Mouse (Mus musculus) gastrocnemius, postnatal 4 days (tissue): ENCODE data around the gene Samm50. TPM values are rescaled to one million over a fixed set of nuclear protein-coding genes. Genes with fewer than 3 reads are reported as not detected.

Source experiments
- DNase-seq, 2 experiments: peaks; one replicate each; pipeline ENCODE4 v3.0.0; 2021 to 2022; ENCODE audit warnings: low spot score in 2 of 2, mixed read lengths in 2 of 2
- total RNA-seq, 2 experiments: library from RNA; stranded (reverse); gene quantifications; 2 replicates each; pipeline ENCODE4 v1.2.3; 2021

Samm50 gene
- total RNA-seq, 2 experiments from 2014 or later = 160 to 165 TPM

DNA sequence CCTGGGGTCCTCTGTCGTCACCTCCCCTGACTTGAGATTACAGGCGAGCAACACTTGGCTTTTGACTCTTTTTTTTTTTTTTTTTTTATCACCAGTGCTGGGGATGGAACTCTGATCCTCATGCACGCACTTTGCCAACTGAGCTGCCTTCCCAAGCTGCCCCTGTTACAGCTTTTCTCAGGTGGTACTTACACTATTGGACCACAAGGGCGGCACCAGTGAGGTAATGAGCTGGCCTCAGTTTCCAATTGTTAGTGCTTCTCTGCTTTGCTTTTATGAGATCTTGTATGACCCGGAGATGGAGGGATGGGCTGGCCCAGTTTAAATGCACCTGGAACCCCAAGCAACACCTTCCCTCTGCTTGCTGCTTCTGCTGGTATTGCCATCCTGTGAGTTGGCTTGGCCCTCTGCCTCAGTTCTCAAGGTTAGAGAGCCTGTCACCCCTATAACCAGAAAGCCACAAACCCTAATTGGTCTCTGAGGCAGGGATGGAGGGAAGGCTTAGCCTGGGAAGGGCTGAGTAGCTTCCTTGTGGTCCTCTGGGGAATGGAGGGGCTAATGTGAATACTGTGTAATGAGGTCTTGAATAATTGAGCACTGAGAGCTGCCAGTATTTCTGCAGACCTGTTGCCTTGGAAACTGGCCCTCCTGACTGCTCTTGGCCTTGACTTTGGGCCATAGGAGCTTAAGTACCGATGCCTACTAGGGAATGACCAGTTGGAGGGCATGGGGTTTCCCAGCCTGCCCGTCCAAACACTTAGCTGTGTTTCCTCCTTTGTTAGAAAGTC is 42.9 kb downstream of the Samm50 start:
- no peak for DNase-seq

DNA sequence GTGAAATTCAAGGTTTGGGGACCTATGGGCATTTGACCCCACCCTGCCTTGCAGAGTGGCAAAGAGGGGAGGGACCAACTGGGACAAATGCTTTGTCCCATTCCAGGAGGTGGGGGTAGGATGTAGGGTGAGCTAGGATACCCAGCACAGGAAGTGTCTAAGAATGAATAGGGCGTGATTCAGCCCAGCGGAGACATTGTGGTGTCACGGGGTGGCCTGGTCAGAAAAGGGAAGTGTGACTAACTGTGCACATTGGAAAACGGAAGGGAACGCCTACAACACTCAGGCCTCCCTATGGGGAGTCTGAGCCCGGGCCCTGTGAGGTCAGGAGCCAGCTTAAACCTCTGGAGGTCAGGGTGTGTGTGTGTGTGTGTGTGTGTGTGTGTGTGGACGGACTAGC is 43.6 kb downstream of the Samm50 start:
- DNase-seq = no peak

DNA sequence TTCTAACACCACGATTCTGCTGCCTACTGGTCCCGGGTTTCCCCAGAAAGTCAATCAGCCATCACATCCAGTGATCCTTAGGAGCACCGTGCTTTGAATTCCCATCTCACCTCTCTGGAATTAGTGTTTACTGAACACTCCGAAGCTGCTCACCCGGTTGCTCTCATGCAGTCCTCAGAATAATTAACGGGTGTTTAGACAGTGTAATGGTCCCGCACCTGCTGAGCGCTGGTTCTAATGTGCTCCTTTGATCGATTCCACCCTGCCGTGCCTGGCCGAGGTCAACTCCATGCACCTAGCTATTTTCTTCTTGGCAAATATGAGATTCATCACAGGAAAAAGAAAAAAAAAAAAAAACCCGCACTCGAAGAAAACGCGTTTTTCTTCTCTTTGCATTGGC is 46.5 kb downstream of the Samm50 start:
- DNase-seq = no peak

DNA sequence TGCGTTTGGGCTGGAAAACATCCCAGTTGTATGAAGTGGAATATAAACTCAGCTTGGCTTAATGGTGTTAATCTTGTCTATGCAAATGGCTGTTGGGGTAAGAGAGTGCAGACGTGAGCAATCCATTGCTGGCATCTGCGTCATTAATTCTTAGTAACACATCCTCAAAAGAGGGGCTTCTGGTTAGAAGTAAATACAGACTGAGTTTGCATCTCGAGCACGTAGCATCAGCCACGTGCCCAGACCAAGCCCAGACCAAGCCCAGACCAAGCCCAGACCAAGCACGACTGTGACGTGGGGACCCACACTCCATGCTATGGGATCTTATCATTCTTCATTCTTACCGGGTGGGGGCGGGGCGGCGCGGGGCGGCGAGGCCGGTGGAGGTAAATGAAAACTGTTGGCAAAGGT is 47.0 kb downstream of the Samm50 start:
- no peak for DNase-seq

DNA sequence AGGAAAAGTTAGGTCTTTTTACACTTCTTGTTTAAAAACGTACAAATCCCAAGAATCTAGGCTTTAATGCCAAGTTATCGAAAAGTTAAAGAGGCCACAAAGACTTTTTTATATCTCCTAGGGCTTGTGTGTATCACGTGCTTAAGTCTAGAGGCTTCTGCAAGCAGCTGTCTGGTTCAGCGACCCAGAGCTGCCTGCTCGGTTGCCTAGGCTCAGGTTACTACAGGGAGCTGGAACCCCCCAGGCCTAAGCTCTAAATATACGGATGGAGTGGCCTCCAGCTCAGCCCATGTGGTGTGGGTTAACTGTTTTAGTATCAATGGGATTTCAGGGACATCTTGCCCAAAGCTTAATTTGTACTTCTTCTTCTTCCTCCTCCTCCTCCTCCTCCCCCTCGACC is 49.5 kb downstream of the Samm50 start:
- no peak for DNase-seq

DNA sequence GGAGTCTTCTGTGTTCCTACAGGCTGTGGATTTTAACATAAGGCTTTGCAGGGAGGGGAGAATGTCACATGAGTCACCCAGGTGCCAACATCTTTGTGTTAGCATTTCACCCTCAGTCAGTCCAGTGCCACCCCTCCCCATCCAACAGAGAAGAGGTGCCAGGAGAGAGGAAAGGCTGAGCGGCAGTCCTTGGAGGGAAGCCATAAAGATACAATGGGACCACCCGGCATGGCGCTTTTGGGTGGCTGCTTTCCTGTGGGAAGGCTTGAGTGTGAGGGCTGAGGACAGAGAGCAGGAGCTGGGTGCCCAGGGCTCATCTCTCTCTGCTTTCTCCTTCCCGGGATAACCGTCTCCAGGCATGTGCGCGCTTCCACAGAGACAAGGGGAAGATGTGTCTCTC is 53.1 kb downstream of the Samm50 start:
- DNase-seq = no peak

DNA sequence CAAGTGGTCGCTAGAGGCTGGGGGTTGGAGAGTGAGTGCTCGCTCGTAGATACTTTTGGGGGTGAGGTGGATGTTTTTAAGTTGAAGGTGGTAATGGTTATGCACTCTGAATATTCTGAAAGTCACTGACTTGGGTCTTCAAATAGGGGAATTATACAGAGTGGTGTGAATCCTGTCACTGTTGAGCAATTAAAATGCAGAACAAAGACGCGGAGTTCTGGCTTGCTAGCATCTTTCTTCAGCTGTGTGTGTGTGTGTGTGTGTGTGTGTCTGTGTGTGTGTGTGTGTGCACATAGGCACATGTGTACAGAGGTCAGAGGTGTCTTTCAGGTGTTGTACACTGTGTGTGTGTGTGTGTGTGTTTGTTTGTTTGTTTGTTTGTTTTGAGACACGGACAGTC is 54.2 kb downstream of the Samm50 start:
- no peak for DNase-seq

DNA sequence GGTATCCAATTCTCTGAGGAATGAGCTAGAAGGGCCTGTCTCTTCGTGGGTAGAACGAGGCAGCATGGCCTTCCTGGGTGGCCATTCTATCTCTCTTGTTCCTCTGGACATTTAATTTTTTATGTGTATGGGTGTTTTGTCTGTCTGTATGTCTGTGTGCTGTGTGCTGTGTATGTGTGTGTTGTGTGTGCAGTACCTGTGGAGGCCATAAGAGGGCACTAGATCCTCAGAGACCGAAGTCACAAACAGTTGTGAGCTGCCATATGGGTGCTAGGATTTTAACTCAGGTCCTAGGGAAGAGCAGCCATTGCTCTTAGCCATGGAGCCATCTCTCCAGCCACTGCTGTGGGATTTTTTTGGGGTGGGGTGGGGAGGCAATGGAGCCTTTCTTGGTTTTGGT is 55.3 kb downstream of the Samm50 start:
- no peak for DNase-seq

DNA sequence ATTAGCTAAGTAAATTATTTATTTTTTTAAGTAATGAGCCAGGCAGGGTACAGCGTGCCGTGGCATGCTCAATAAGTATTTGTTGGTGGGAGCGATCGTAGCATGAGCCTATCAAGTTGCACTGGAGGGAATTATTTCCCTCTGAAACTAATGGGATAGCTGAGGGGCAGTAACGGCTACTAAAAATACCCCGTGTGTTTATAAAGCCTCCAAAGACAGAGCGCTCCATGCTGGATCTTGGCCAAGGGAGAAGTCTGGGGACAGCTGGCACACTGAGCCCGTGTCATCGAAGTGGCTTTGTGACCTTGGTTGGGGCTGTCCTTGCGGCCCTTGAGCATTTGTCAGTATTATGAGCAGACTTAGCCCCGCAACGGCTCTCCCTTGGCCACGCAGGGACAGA is 59.2 kb downstream of the Samm50 start:
- peak in 1 of 2 experiments; percentile 67 for DNase-seq

DNA sequence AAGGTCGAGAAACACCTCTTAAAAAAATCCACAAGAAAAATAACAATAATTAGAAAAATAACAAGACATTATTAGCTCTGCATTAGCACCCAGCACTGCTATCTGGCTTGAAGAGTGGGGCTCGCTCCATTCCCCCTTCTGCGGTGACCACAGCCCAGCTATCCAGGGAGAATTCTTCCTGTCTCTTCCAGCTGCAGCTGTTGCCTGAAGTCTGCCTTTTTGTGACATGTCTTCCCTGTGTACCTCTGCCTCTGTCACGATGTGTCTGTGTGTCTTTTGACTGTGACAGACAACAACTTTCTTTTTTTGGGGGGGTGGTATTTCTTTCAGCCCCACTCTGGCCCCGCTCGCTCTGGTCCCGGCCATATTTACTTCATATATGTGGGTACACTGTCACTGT is 60.6 kb downstream of the Samm50 start:
- no peak for DNase-seq

DNA sequence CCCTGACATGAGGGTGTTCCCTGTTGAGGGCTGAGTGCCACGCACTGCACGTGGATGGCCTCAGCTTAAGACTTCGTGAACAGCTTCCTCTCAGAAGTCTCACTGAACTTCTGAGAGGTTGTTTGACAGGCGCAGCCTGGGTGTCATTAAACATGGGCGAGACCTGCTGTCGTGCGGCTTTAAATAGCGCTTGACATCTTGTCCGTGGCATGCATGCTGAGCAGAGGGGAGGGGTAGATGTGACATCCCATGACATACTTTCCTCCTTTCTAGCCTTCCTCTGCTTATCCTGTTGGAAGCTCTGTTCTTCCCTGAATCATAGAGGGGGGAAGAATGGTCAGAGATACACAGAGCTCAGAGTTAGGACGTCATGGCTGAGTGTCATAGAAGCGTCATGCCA is 61.7 kb downstream of the Samm50 start:
- no peak for DNase-seq

DNA sequence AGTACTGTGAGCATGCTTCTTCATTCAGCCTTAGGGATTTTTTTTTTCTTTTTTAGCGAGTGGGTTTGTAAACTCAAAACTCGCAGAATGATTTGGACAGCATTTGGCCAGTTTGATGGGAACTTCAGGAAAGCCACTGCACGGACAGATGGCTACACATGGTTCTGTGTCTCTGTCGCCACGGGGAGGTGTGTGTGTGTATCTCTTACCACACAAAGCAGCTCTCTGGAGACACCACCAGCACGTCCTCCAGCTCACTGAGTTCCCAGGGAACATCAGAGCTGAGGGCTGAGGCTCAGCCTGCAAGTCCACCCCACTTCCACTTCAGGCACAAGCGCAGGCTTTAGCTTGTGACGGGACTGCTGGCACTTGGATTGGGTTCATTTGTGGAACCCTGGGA is 62.3 kb downstream of the Samm50 start:
- no peak for DNase-seq

DNA sequence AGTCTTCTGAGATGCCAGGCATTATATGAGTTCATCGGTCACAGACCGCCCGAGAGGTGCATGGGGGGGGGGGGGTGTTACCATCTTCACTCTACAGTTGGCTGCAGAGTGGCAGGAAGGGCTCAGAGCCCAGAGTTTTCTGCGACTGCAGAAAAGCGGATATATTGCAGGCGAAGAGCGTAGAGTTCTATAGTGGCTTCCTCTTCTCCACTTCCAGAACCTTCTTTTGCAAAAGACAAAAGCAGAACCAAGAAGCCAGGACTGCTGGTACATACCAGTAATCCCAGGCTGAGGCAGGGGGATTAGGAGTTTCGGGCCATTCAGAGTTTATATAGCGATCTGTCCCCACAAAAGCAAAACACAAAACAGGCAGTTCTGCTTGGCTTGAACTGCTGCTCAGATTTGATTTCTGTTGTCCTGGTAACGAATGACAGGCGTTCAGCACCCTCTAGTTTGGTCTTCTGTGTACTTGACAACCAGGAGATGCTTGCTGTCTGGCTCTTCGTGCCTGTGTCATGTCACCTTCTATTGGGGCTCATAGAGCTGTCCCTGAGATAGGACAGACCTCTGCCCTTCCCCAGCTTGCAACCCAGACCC is 64.3 kb downstream of the Samm50 start:
- DNase-seq = no peak

DNA sequence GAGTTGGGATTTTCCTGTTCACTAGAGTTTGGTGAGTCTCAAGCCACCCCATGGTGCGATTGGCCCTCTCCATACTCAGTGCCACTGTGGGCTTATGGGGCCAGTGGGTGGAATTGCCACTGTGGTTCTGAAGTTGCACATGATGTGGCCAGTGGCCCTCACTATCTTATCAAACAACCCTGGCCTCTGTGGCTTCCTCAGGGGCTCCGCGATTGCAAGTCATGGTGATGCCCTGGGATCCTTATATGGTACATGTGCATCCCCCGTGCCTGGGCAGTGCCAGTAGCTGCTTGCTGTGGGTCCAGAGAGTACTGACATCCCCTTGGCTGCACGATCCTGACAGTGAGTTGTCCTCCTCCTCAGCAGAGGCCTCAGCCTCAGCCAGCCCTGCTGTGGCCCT is 64.8 kb downstream of the Samm50 start:
- DNase-seq = no peak

DNA sequence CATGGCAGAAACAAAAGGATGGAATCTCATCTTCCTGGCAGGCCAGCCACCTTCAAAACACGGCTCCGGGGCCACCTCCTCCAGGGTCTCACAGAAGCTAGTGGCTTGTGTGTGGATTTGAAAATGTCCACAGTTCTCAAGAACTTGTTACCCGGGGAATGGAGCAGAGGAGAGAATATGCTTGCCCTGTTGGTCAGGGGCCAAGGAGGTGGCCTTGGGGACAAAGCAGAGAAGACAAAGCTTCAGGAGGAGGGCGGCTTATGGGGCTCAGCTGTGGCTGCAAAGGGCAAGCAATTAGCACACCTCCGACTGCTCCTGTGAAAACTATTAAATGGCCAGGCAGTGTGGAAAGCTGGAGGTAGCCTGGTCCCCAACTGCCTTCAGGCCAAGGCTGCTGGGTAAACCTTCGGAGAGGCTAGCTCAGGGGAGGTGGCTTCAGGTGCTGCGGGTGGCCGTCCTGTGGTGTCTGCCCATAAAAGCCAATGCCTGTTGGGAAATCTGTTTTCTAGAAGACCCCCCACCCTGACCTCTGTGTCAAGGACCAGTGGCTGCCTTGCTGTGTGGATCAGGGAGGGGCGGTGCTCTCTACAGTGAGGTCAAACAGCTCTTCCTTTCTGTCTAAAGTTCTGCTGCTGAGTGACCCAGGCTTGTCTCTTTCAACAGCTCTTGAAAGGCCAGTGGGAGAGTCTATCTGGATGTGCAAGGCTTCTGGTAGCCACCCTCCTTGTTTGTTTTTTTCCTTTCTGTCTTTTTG is 66.7 kb downstream of the Samm50 start:
- no peak for DNase-seq

DNA sequence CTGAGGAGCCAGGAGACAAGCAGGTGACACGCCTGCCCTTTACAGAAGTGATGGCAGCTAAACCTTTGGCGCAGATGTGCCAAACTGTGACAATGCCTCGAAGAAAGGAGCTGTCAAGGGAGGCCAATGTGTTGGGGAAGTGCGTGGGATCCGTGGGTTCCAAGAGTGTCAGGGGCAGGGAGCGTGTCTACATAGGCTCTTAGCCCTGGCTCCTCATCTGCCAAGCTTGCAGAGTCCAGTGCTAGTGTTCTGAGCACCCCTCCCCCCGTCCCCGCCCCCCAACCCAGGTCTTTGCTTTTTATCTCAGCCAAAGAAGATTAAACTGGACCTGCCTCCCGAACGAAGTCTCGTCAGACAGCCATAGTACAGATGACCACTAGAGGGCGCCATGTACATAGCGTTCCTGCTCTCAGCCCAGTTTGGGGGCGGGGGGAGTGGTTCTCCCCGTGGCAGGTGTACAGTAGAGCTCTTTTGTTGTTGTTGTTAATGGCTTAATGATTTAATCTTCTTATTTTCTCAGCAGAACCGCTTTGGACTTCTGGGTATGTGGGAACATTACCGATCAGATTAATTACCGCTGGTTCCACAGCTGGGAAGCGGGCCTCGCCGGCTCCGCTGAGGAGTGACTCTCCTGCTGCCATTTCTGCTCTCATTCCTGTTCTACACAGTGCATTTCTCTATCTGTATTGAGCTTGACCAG is 68.2 kb downstream of the Samm50 start:
- DNase-seq = peak; percentile 63 to 79

DNA sequence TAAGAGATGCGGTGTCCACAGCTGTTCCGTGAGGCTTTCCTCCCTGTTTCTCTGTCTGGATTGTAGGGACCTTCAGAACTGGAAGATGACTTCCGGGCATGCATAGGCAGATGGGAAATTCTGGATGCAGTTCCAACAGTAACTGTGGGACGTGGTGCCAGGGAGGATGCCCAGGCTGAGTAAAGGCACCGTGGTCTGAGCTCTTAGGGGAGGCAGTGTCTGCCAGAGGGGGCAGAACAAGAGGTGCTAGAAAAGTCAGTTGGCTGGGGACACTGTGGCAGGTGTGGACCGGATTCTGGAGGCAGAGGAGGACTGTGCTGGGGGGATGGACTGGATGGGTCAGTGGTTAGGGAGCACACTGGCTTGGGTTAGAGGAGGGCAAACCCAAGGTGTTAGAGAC is 70.6 kb downstream of the Samm50 start:
- no peak for DNase-seq

DNA sequence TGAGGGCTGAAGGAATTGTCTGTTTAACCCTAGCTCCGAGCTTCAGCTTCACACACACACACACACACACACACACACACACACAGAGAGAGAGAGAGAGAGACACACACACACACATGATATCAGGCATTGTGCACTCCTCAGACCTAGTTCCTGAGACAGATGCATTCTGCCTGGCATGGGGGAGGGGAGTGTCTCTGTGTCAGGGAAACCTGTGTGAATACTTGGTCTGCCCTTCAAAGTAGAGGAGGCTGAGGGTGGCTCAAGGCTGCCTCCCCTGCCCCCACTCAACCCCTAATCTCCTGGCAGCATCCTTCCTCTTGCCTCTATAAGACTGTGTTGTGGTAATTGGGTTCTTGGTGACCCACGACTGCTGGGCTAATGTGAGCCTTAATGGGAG is 71.5 kb downstream of the Samm50 start:
- DNase-seq = no peak

DNA sequence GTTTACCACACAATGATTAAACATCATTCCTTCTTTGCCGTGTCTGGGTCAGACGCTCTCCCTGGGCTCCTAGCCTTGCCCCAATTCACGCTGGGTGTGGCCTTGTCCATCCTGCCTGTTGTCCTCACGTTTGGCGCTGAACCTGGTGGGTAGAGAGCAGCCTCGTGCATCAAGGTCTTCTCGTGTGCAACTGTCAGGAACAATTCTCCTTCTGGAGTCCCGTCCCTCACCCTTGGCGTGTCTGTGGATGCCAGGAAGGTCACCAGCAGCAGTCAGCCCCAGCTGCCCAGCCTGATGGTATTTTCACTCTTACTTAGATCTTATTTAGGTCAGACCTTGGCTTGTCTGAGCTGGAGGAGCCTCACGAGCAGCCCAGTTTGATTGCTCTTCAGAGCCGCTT is 73.1 kb downstream of the Samm50 start:
- DNase-seq = no peak

DNA sequence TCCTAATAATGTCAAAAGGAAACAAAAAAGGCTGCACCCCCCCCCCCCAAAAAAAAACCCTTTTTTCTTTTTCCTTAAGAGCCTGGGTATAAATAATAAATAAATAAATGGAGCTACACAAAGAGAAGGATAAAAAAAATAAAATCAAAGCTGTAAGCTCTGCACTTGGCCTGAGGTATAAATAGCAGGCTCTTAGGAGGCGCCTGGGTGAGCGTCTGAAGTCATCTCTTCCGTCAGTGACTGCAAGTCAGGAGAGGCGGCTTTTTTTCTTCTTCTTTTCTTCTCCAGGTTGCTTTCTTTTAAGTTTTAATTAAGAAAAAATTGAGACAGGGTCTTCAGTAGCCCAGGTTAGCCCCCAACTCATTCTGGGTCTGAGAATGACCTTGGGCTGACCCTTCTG is 74.2 kb downstream of the Samm50 start:
- no peak for DNase-seq
